Mouse (Mus musculus) retina, embryonic 14.5 days (tissue): ENCODE results near the gene Olfr853.

Experiments
- DNase-seq: peaks from one replicate; pipeline ENCODE4 v3.0.0-alpha.2; 2015; ENCODE audit warnings: low spot score

Olfr853 gene

GRCm38 (mm10) chr9:19540976-19541375 lies at the start of gene Olfr853:
Gene Olfr853 (minus strand): TSS chr9:19541076.
- no peak for DNase-seq

DNA sequence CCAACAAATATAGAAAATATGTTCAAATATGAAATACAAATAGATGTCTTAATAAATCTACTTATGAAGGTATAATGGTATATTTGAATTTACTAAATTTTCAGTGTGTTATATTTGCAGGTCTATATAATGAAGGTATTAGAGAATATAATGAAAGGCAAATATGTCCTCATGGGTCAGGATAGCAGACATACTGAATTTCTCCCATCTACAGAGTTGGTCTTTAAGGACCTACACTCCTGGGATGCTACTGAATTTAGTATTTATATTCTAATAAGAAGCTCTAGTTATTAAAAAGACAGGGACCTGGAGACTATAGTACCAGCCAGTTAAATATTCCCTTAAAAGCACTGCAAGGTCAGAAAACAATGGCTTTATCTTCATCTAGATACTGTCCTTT lies 41.4 kb upstream of the Olfr853 start, which contains the start of gene Olfr855:
TSS of gene Olfr855 (plus strand) at position 301 of the 400 bp plus-strand sequence.
- no peak for DNase-seq

GRCm38 (mm10) chr9:19567282-19567681 lies 26.4 kb upstream of the Olfr853 start, which contains the start of gene Olfr854:
Gene Olfr854 (minus strand): TSS chr9:19567382.
- DNase-seq, result no peak

- no peak for DNase-seq
Measured at GRCm38 (mm10) chr9:19492995-19493394, 47.9 kb downstream of the Olfr853 start, which contains the start of gene Olfr851. Gene Olfr851 (plus strand): TSS chr9:19493295.
